Mouse (Mus musculus) spleen, adult 2 months (tissue): ENCODE results near the gene Cmas. TPM values are rescaled to one million over a fixed set of nuclear protein-coding genes. Genes with fewer than 3 reads are reported as not detected.

ENCODE experiments used
- DNase-seq, 2 experiments: peaks; one replicate each; pipeline versions ENCODE4 v3.0.0 to v3.0.0-alpha.2; 2012 to 2021; ENCODE audit warnings: low spot score in 2 of 2, low read depth in 1 of 2
- H3K27ac ChIP-seq: fragments of 200-500 bp; 2 replicates; pipeline ENCODE4 v1.5.1; 2012; ENCODE audit warnings: low read length, inconsistent platforms; ENCODE audit not compliant: insufficient read depth
- H3K27me3 ChIP-seq: fragments of 200-500 bp; 2 replicates; pipeline ENCODE4 v1.6.1; 2012; ENCODE audit warnings: mild to moderate bottlenecking, moderate library complexity, low read length, inconsistent platforms; ENCODE audit not compliant: control insufficient read depth, insufficient read depth
- H3K36me3 ChIP-seq: fragments of 200-500 bp; 2 replicates; pipeline ENCODE4 v1.6.1; 2012; ENCODE audit warnings: mild to moderate bottlenecking, low read length, inconsistent platforms; ENCODE audit not compliant: control insufficient read depth, insufficient read depth
- H3K4me1 ChIP-seq: fragments of 200-500 bp; 2 replicates; pipeline ENCODE4 v1.6.1; 2011; ENCODE audit warnings: inconsistent platforms; ENCODE audit not compliant: control insufficient read depth, insufficient read depth, insufficient read length
- H3K4me3 ChIP-seq: fragments of 200-500 bp; 2 replicates; pipeline ENCODE4 v1.5.1; 2011; ENCODE audit warnings: mild to moderate bottlenecking, inconsistent platforms; ENCODE audit not compliant: insufficient read depth, insufficient read length; ENCODE audit errors: extremely low read depth
- CTCF ChIP-seq: fragments of 200-500 bp; IDR thresholded peaks from 2 replicates; pipeline ENCODE4 v1.5.1; 2011; ENCODE audit warnings: mild to moderate bottlenecking, inconsistent platforms; ENCODE audit not compliant: insufficient read depth, insufficient read length, insufficient replicate concordance; ENCODE audit errors: extremely low read depth
- POLR2A ChIP-seq: fragments of 200-500 bp; IDR thresholded peaks from 2 replicates; pipeline ENCODE4 v1.6.1; 2011; ENCODE audit warnings: low read depth, low read length, inconsistent platforms
- whole genome bisulfite sequencing: fragments of 180-500 bp; shearing (Covaris S2); methylation state at CpG from one replicate; pipeline ENCODE4 v1.1.7; 2018; 5-methylcytosine and 5-hydroxymethylcytosine counted together
- polyA plus RNA-seq: library from polyadenylated mRNA; depleted of rRNA; stranded (reverse); fragments of >200 nt; gene quantifications from 2 replicates; pipeline ENCODE4 v1.2.3, GENCODE M21; 2012

The Cmas gene
- polyA plus RNA-seq, 1 experiment, result 34.5 TPM

DNA sequence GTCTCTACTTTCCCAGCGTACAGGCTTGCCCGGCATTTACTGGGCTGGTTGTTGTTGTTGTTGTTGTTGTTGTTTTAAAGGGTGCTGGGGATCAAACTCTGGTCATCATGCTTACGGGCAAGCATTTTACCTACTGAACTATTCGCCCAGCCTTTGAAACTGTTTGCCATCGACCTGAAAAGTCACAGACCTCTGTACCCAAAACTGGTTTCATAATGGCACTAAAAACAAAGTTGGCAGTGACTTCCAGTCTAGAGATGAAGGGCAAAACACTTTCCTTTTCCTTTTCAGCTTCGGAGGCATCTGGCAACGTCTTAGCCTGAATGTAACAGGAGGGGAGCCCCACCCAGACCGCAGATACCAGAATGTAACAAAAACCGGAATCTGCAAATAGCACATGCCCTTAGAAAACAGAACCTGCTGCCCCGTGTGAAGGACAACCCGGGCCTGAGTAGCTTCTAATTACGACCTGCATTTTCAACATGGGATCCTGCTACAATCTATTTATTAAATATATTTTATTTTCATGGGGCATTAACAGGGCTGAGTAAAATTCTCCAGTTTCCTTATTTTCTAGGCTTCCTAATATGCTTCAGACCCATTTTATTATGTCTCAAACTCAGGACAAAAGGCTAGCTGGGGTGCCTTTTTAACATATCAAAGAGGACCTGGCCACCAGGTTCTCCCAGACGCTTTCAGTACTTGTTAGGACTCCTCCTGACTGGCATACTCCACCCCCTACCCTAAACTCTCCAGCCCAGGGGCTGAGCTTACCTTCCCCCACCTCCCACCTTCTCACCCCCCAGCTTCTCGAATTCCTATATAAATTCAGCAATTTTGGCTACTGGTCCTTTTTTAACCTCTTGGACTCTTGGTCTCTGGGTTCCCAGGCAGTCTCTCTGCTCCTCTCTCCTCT is 3.9 kb upstream of the Cmas start:
- 27% methylated on average over 14 of the region's 14 CpGs for WGBS
- peak overlapping the region; percentile 64 for H3K27ac ChIP-seq
- H3K27me3 ChIP-seq, result no peaks in the 10 kb centered on the region
- no peak overlapping the region for H3K4me3 ChIP-seq
- DNase-seq, result peak; percentile 27 to 37
- TF ChIP-seq POLR2A, result no peak
- TF ChIP-seq CTCF, result no peak
- H3K36me3 ChIP-seq, result no peaks in the 10 kb centered on the region
- H3K4me1 ChIP-seq, result peaks cover 12% of the 10 kb centered on the region; the same call in 1 of the 2 replicates

DNA sequence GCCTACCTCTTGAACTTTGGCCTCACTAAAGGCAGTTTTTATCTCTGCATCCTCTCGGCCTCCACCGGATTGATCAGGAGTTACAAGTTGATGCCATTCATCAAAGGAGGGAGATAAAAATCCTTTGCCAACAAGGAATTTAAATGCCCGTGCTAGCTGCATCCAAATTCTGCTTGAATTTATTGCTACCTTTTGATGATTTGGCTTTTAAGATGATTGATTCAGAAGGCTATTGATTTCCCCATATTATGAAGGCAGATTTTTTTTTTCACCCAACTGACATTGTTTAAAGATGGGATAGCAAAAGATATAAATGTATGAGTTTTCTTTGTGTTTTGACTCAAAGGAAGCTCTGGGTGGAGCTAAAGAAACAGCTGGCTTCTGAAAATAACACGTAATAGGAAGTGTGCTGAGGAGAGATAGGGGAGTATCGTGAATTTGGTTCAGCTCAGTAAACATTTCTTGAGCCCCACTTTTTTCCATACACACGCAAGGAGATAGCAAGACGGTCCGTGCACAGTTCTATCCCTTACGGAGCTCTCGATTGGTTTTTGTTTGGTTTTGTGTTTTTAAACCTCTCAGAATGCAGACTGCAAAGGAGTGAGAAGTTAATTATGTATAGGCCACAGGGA is 964 bp downstream of the Cmas start:
- Histone ChIP-seq H3K36me3 (no peaks in the 10 kb centered on the region), H3K27me3 (no peaks in the 10 kb centered on the region), H3K4me3 (peak overlapping the region; percentile 74), H3K4me1 (peaks cover 12% of the 10 kb centered on the region; the same call in 1 of the 2 replicates), H3K27ac (peak overlapping the region; percentile 84)
- WGBS, result 4% methylated on average over 10 of the region's 10 CpGs
- no peak for DNase-seq
- TF ChIP-seq CTCF (no peak), POLR2A (no peak)

DNA sequence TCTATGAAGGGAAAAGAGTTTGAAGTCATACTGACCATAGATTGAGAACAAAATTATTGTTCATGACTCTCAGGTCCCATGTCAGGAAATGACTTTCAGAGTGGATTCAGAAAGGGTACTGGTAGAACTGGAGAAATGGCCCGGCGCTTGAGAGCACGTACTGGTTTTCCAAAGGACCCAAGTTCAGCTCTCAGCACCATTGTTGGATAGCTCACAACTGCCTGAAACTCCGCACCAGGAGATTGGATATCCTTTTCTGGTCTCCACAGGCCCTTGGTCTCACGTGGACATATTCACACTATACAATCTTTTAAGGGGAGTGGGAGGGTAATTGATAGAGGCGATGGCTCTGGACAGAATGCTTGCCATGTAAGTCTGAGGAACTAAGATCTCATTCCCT is 1.5 kb downstream of the Cmas start:
- H3K4me3 ChIP-seq, result peak overlapping the region; percentile 36; the same call in 1 of the 2 replicates
- no peak overlapping the region for H3K27ac ChIP-seq
- no peak for TF ChIP-seq CTCF
- no peak for TF ChIP-seq POLR2A
- no peaks in the 10 kb centered on the region for H3K27me3 ChIP-seq
- DNase-seq, result no peak
- H3K36me3 ChIP-seq, result no peaks in the 10 kb centered on the region
- 65% methylated on average over 6 of the region's 6 CpGs for WGBS
- peaks cover 10% of the 10 kb centered on the region; the same call in 1 of the 2 replicates for H3K4me1 ChIP-seq

DNA sequence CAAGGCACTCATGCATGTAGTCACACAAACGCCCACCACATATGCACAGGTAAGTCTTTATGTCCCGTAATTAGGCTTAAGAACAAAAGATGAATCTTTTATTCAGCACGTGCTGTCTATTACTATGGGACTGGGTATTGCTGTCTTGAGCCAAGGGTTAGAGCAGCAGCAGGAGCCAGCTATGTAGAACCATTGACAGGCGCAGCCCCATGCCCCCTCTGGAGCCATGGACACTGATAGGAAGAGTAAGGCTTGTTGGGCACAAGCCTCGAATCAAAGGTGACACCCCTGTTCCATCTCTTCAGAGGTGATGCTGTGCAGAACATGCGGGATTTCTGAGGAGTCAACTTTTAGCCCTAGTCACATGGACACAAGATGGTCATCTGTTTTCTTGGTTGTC is 2.1 kb downstream of the Cmas start:
- TF ChIP-seq CTCF (no peak), POLR2A (no peak)
- no peaks in the 10 kb centered on the region for H3K36me3 ChIP-seq
- no peak for DNase-seq
- H3K27ac ChIP-seq, result no peak overlapping the region
- H3K4me1 ChIP-seq, result peaks cover 8% of the 10 kb centered on the region; the same call in 1 of the 2 replicates
- WGBS, result 92% methylated on average over 6 of the region's 6 CpGs
- H3K27me3 ChIP-seq, result no peaks in the 10 kb centered on the region
- H3K4me3 ChIP-seq, result no peak overlapping the region

DNA sequence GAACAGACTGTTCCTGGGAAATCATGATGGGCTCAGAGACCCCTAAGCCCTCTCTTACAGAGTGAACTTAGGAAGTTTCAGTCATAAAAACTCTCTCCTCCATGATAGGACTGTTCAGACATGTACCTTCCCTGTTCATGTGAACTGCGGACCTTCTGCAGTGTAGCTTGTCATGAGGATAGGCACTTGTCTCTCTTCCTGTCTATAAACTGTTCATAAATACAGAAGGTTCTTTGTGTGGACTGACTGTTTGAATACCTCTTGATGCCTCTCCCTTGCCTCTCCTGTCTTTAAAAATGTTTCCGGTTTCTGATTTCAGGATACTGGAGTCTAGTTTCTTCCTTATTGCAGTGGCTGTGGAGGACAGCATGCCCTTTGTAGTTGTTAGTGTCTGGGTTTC is 3.1 kb downstream of the Cmas start:
- no peak overlapping the region for H3K4me3 ChIP-seq
- peaks cover 8% of the 10 kb centered on the region; the same call in 1 of the 2 replicates for H3K4me1 ChIP-seq
- no peak for DNase-seq
- 99% methylated on average over 2 of the region's 2 CpGs for WGBS
- no peak overlapping the region for H3K27ac ChIP-seq
- no peaks in the 10 kb centered on the region for H3K27me3 ChIP-seq
- 0 out of 2 replicates have a peak, but pooled peaks cover under 1% of the 10 kb centered on the region for H3K36me3 ChIP-seq
- no peak for TF ChIP-seq POLR2A
- no peak for TF ChIP-seq CTCF

DNA sequence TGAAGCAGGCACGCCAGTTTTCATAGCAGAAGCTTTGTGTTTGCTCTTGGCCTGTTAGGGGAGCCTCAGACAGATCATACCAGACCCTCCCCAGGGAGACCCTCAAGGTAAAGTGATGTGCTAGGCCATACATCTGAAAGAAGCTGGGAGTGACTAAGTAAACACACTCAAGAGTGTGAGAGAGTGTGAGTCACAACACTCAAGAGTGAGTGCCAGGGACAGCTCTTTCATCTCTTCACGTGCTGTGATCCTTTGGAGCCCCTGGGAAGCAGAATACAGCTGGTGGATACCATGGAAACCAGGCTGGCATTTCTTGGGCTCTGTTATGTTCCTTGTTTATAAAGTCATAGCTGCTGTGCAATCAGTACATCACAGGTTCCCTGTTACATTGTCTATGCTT is 8.4 kb downstream of the Cmas start:
- DNase-seq, result no peak
- 98% methylated on average over 2 of the region's 2 CpGs for WGBS
- no peaks in the 10 kb centered on the region for H3K4me1 ChIP-seq
- H3K36me3 ChIP-seq, result peaks cover 13% of the 10 kb centered on the region
- no peak overlapping the region for H3K27ac ChIP-seq
- H3K27me3 ChIP-seq, result no peaks in the 10 kb centered on the region
- TF ChIP-seq POLR2A, result no peak
- TF ChIP-seq CTCF, result no peak
- no peak overlapping the region for H3K4me3 ChIP-seq
